ENCODE assay signal across 13 mouse cellular contexts in genomic region chr11:69894671-69895070, GRCm38 (mm10). TPM values are rescaled to one million over a fixed set of nuclear protein-coding genes. Genes with fewer than 3 reads are reported as not detected.
DNase-seq lines count a peak whose midpoint lies in the region; ATAC-seq lines count a peak whose summit lies in the region.
"Had no signal": no experiment of that assay in that cellular context is flagged by ENCODE, and none has a peak within 500 bp of the region (broad histone marks: within the 10 kb centered on the region; RNA-seq: fewer than 3 reads in every experiment).

No protein-coding gene starts in this region.

- ATAC-seq in liver, embryonic 12.5 days: 0 out of 2 replicates have a peak, but pooled peaks have one; percentile 9
- ATAC-seq: forebrain, postnatal 0 days had no signal

- 0 out of 2 replicates have a peak overlapping the region, but pooled peaks have one; percentile 50 for H3K4me2 ChIP-seq in liver, embryonic 12.5 days

- H3K27me3 ChIP-seq in liver, embryonic 12.5 days (replicated peaks): peaks cover 7% of the 10 kb centered on the region

- intact Hi-C loops in left cerebral cortex, postnatal 14 days (cut with DNase I): no loop called here

- H3K4me3 ChIP-seq in liver, embryonic 12.5 days: no peak overlapping the region

- 21% methylated on average over 5 of the region's 5 CpGs for WGBS in liver, embryonic 12.5 days (ENCODE audit: insufficient replicate concordance)

- H3K4me1 ChIP-seq in liver, embryonic 12.5 days: peaks cover 54% of the 10 kb centered on the region

- H3K36me3 ChIP-seq in liver, embryonic 12.5 days: no peaks in the 10 kb centered on the region

- peak overlapping the region; percentile 57; the same call in 1 of the 2 replicates for H3K27ac ChIP-seq in liver, embryonic 12.5 days

- peak overlapping the region; percentile 45 for H3K9ac ChIP-seq in liver, embryonic 12.5 days
- H3K9ac ChIP-seq: forebrain, postnatal 0 days had no signal

- no peaks in the 10 kb centered on the region for H3K9me3 ChIP-seq in liver, embryonic 12.5 days (replicated peaks)

- DNase-seq in 416B (ENCODE audit: low read depth): peak; percentile 92
- DNase-seq in CD8-positive naive resting alpha-beta T cell, adult 2 months (ENCODE audit: low read depth in 2 of 2, low spot score in 2 of 2): peak; percentile 58 to 77
- peak; percentile 52 for DNase-seq in spleen, adult 12 weeks (ENCODE audit: low spot score)
- no peak for DNase-seq in left cerebral cortex, postnatal 14 days (ENCODE audit: low spot score in 2 of 2)
- DNase-seq in gastrocnemius, postnatal 10 days: no peak
- no peak for DNase-seq in adipocyte (ENCODE audit: low spot score)
- DNase-seq: cerebellum, postnatal 10 days; forebrain, postnatal 0 days; heart, postnatal 4 days had no signal

RNA-seq across cellular contexts. Expression of gene Acap1, which starts 0.7 kb away (rescaled TPM):
- polyA plus RNA-seq in liver, embryonic 12.5 days (2016; fragmentation: Nextera tagmentation; extraction: Ambion mirVana): 7.6 and 8.1 TPM in 2 replicates
- not detected for total RNA-seq in left cerebral cortex, postnatal 14 days (2021)
- total RNA-seq in gastrocnemius, postnatal 10 days (2021): 1 to 10 TPM in 1 of 2 experiments, under 1 TPM in 1; 0.42 to 1.0 TPM

RNA-seq across cellular contexts. Expression of gene 2810408A11Rik, which starts 6.1 kb away (rescaled TPM):
- 2.3 TPM in 2 replicates for polyA plus RNA-seq in liver, embryonic 12.5 days (2016; fragmentation: Nextera tagmentation; extraction: Ambion mirVana)
- total RNA-seq in left cerebral cortex, postnatal 14 days (2021): under 1 TPM in 1 of 2 experiments, not detected in 1; 0.38 TPM
- 1 to 10 TPM; 1.8 to 2.4 TPM for total RNA-seq in gastrocnemius, postnatal 10 days (2021)

RNA-seq across cellular contexts. Expression of gene Neurl4, which starts 6.2 kb away (rescaled TPM):
- 4.5 and 5.7 TPM in 2 replicates for polyA plus RNA-seq in liver, embryonic 12.5 days (2016; fragmentation: Nextera tagmentation; extraction: Ambion mirVana)
- 100 to 1,000 TPM; 121 to 125 TPM for total RNA-seq in left cerebral cortex, postnatal 14 days (2021)
- total RNA-seq in gastrocnemius, postnatal 10 days (2021): 10 to 100 TPM; 31.2 to 31.8 TPM

RNA-seq across cellular contexts. Expression of gene Kctd11, which starts 13.5 kb away (rescaled TPM):
- 1.3 TPM in 2 replicates for polyA plus RNA-seq in liver, embryonic 12.5 days (2016; fragmentation: Nextera tagmentation; extraction: Ambion mirVana)
- 1 to 10 TPM in 1 of 2 experiments, under 1 TPM in 1; 0.86 to 1.4 TPM for total RNA-seq in left cerebral cortex, postnatal 14 days (2021)
- 1 to 10 TPM; 2.3 to 3.7 TPM for total RNA-seq in gastrocnemius, postnatal 10 days (2021)

RNA-seq across cellular contexts. Expression of gene Tmem95, which starts 16.9 kb away (rescaled TPM):
- not detected in 2 replicates for polyA plus RNA-seq in liver, embryonic 12.5 days (2016; fragmentation: Nextera tagmentation; extraction: Ambion mirVana)
- not detected for total RNA-seq in left cerebral cortex, postnatal 14 days (2021)
- total RNA-seq in gastrocnemius, postnatal 10 days (2021): not detected
- total RNA-seq: adrenal gland, adult 18-20 months; forebrain, postnatal 0 days; heart, postnatal 4 days; layer of hippocampus, postnatal 25 days had no signal
- polyA plus RNA-seq: forebrain, postnatal 0 days; stomach, embryonic 16.5 days had no signal

Comparison
In these comparisons a context has a peak if more than half of its experiments do, and no peak if none do; other contexts are left out.
1. DNase-seq: peak in 416B (single experiment), CD8-positive naive resting alpha-beta T cell, adult 2 months (2 of 2) and spleen, adult 12 weeks (single experiment); none in left cerebral cortex, postnatal 14 days (0 of 2), gastrocnemius, postnatal 10 days (single experiment) and adipocyte (single experiment).